Mouse (Mus musculus) gastrocnemius, postnatal 14 days (tissue): Measurements from ENCODE around the gene Mmp20. TPM values are rescaled to one million over a fixed set of nuclear protein-coding genes. Genes with fewer than 3 reads are reported as not detected.

Experiments
- DNase-seq: peaks from one replicate; pipeline ENCODE4 v3.0.0; 2021; ENCODE audit warnings: mixed read lengths
- intact Hi-C: fragments of 180-260 bp; cut with DNase I; formaldehyde crosslinking; loops from one replicate; pipeline ENCODE4 v1.15.1; 2025; ENCODE audit warnings: low total_unique reads
- total RNA-seq, 2 experiments: library from RNA; stranded (reverse); gene quantifications; 2 replicates each; pipeline ENCODE4 v1.2.3; 2021

The Mmp20 gene
- total RNA-seq, 2 experiments from 2014 or later: not detected

DNA sequence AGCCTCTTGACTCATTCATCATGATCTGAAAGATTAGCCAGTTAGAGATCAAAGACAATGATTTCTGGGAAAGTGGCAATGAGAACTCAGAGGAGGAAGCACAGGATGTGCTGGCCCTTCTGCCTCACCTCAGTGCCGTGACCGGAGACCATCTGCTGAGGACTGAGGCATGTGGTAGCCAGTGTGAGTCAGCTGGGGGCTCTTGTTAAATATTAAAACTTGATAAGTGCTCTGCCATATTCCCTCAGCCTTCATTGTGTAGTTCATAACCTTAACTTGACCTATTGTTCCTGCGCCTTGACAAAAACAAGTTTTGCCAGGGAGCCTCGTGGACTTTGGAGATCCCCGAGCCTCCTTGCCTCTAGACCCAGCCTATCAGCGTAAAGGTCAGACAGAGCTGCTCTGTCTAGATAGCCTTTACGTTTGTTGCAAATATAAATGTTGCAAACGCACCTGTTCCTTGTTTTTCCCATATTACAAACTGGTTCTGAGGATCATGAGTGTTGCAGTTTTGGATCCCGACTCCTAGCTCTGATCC is 54.1 kb downstream of the Mmp20 start:
- intact Hi-C loops: no loop called here
- no peak for DNase-seq

DNA sequence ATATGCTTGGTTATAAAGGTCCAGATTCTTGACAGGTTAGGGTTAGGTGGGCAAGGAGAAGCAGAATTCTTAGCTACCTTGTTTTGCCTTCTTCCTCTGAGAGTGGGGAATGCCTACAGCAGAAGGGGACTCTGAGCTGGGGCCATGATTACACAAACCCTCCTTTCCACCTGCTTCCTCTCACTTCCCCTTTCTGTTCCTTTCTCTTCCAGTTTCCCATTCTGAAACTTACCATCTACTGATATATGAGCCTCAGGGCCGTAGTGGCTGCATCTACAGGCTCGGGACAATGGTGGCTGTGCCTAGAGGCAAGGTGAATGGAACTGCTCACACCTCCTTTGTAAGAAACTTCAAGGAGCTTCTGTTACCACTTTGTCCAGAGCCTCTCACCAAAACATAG is 58.0 kb downstream of the Mmp20 start:
- DNase-seq: no peak
- intact Hi-C loops: no loop called here

DNA sequence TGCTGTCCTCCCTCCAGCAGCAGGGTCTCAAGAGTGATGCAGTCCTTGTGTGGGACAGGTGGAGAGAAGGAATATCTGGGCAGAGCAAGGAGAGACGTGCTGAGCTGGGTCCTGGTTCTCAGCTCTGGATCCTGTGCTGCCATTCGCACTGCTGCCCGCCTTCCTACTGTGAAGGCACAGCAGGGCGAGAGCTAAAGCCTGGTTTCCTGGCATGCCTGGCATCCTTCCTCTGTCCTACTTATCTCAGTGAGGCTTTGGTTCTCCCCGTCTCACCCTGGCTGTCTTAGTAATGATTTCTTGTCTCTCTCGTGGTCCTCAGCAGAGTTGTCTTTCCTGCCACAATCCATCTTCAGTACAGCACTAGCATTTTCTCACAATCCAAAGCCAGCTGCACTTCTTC is 61.8 kb downstream of the Mmp20 start:
- no peak for DNase-seq
- intact Hi-C loops: no loop called here

DNA sequence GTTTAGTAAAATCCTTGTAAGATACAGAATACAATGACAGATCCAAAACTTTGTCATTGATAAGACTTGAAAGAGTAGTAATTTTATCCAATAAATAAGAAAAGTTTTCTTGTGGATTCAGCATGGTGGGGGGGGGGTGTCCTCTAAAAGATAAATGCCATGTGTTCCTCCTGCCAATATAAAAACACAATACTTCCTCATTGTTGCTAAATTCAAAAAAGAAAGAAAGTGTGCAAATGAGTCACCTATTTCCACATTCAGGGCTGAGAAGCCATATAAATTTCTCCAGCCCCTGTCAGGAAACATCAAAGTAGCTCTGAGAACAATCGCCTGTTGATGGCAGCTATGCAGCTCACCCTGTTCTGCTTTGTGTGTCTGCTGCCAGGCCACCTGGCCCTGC is 63.8 kb downstream of the Mmp20 start, which contains the start of gene Mmp7:
Gene Mmp7, plus strand, starts transcription at position 301 of the 400 bp plus-strand sequence.
- intact Hi-C loops: no loop called here

DNA sequence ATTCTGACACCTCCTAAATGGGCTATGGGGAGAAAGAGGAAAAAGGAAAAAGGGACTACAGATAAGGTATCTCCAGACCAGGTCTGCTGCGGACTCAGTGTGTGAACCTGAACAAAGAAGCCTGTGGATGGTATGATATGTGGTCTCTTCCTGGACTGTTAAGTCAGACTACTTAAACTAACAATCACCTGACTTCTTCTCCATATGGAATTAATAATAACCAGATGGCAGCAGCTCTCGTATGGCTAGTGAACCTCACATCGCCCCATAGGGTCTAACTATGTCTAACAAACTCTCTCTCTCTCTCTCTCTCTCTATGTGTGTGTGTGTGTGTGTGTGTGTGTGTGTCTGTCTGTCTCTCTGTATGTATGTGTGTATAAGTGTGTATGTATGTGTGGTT is 65.9 kb downstream of the Mmp20 start:
- no peak for DNase-seq
- intact Hi-C loops: no loop called here

More for the DNA sequence above, 63.8 kb downstream of the Mmp20 start, which contains the start of gene Mmp7:
- no peak for DNase-seq

DNA sequence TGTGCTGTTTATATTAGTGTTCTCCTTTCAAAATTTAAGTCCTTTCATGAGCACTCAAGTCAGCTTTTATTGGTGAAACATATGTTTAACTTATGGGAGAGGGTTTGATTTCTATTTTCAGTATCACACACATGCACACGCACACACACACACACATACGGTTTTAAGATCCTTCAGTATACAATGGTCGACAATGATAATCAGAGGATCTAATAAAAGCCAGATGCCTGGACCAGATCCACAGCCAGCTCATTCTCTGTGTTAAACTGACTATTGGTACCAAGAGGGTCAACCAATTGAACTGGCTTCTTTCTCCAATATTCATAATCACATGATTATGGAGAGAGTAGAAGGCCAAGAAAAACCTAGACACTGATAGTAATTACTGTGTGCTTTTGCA is 67.6 kb downstream of the Mmp20 start:
- no peak for DNase-seq
- intact Hi-C loops: no loop called here

DNA sequence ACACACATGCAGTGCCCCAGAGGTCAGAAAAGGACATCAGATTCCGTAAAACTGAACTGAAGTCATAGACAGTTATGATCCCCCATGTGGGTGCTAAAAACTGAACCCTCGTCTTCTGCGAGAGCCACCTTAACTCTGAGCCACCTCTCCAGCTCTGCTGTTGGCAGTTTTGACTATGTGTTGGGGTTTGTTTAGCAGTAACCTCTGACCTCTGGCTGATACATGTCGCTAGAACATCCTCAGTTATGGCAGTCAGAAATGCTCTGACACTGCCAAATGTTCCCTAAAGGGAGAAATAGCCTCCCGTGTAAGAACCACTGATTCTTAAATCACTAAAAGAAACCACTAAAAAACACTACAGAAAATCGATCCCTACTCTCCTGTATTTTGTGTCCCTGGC is 80.7 kb downstream of the Mmp20 start:
- intact Hi-C loops: no loop called here
- DNase-seq: no peak

DNA sequence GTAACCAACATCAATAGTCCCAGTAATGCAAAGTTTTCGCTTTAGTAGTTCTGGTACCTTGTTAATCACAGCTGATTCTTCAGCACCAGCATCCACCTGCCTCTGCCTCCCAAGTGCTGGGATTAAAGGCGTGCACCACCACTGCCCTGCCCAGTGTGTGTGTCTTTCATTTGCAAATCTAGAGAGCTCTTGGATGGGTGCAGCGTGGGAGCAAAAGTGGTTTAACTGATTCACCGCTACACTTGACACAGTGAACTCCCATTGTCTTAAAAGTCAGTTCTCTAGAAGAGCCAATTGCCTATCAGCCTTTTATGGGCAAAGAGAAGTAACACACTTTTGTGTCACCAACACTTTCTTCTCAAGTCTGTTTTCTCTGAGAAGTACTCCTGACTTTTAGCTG is 83.2 kb downstream of the Mmp20 start:
- intact Hi-C loops: loop anchor here (5.0 to 10.0 kb wide), 2 partner anchors 144 to 186 kb away; no protein-coding TSS in a partner anchor
- no peak for DNase-seq

DNA sequence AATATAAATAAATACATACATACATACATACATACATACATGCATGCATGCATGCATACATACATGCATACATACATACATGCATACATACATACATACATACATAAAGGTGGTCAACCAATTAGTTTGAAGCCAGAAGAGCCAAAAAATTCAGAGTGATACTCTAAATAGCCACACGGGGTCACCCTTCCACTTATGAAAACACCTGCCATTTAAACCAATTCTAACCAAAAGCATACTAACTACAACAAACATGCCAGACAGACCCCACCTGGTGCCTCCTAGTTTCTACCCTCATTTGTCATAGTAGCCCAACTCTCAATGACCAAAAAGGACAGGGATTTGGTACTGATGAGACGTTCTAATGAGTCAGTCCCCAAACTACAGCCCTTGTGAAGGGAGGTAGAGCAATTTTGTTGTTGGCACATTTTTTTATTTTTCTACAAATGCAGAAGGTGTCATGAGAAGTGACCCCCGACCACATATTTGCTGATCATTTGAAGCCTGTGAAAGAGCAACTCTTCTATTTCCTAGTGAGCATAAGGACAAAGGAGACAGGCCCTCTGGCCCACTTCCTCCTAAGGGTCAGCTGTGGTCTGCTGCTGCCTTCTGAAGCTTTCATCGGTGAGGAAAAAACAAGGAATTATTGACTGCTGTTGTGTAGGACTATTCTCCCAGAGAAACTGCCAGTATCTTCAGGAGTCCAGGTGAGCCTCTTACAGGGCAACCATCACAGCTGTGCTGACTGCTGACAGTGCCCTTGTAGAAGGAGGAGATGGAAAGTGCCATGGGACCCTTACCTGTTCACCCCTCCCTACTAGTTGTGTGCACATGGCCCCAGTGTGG is 86.3 kb downstream of the Mmp20 start:
- no peak for DNase-seq
- intact Hi-C loops: loop anchor here (5.0 to 10.0 kb wide), 2 partner anchors 141 to 183 kb away; no protein-coding TSS in a partner anchor

DNA sequence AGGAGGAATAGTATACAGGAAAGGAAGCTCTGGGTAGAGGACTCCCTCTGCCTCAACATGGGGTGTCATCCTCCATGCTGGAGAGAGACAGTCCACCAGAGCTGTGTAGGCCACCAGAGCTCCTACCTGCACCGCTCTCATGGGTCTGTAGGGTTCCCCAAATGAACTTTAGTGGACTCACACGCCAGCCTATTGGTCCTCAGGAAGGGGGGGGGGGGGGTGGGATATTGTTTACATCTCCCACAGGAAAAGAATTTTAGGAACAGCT is 86.8 kb downstream of the Mmp20 start:
- no peak for DNase-seq
- intact Hi-C loops: loop anchor here (5.0 to 10.0 kb wide), 2 partner anchors 140 to 182 kb away; no protein-coding TSS in a partner anchor

DNA sequence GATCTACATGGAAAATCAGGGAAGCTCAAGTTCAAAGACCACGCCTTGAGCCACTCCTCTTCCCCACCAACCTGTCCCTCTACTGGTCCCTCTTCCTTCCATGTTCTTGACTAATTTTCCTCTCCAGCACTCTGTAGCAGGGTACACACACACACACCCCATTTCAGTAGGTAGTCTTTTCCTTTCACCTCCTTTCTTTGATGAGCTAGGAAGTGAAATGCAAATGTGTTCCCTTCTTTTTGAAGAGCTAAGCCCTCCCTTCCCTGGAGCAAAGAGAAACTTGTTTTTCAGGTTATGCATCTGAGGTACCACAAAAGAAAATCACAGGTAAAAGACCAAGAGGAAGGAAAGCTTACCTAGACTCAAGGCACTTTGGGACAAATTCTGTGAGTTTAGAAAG is 93.5 kb downstream of the Mmp20 start:
- DNase-seq: no peak

More for the DNA sequence above, 93.5 kb downstream of the Mmp20 start:
- intact Hi-C loops: no loop called here

Other genes starting within 250 kb of the Mmp20 start
- gene Mmp1b, start 240.2 kb upstream of the Mmp20 start, total RNA-seq: not detected
- under 1 TPM in 1 of 2 experiments, not detected in 1; 0.14 TPM for gene Mmp3, start 182.4 kb upstream of the Mmp20 start, total RNA-seq
- not detected for gene Mmp10, start 125.9 kb upstream of the Mmp20 start, total RNA-seq
- gene Mmp8, start 69.8 kb upstream of the Mmp20 start, total RNA-seq: not detected
- under 1 TPM; 0.18 to 0.23 TPM for gene Mmp27, start 56.8 kb upstream of the Mmp20 start, total RNA-seq
- not detected for gene Mmp7, start 63.9 kb downstream of the Mmp20 start, total RNA-seq
- gene Tmem123, start 135.8 kb downstream of the Mmp20 start, total RNA-seq: 10 to 100 TPM; 23.1 to 26.7 TPM
- 10 to 100 TPM; 15.2 to 17.6 TPM for gene Birc2, start 208.8 kb downstream of the Mmp20 start, total RNA-seq
- gene Birc3, start 245.0 kb downstream of the Mmp20 start, total RNA-seq: 1 to 10 TPM; 6.1 to 8.5 TPM